Mouse (Mus musculus): ENCODE measurements at regions not wholly inside any gene's neighbourhood (a gene's known extent, or its start where the extent isn't known, plus 50 kb on each side); places are given as distances from the start of the nearest gene placed in this dataset.

DNA sequence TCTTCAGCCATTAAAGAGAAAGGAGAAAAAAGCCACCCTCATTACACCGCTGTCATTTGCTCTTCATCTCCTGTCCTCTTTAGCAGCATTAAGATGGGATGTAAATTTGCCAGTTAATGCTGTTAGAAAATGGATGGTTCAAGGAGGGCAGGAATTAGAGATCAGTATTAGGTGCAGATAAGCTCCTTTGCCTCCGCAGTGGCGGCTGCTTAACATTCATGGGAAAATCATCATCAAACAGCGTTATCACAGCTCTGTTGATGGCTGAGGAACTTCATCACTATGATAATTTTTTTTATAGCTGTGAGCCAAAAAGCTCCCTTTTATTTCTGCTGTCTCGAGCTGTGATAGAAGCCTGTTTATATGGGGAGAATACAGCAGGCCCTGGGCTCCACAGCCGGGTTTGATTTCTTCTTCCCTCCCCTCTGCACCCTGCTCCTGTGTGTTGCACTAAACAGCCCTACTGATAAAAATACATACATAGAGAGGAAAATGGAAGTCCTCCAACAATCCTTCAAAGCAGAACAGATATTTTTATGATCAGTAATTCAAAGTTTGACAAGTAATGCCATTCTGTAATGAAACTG is 60.4 kb upstream of the Fam204a start:
- no peaks in the 10 kb centered on the region for H3K4me1 ChIP-seq (ENCODE audit: control insufficient read depth, insufficient read depth, low read length)
- TF ChIP-seq POLR2A (IDR thresholded peaks at IDR 0.05; ENCODE audit: extremely low read depth, insufficient read depth, low read length) (no peak), CTCF (IDR thresholded peaks at IDR 0.05; ENCODE audit: extremely low read depth, insufficient read depth, low read length) (no peak)
- no peak overlapping the region for H3K4me3 ChIP-seq (ENCODE audit: insufficient read depth, low read length)
- H3K27ac ChIP-seq (ENCODE audit: insufficient read depth, low read length) = no peak overlapping the region

DNA sequence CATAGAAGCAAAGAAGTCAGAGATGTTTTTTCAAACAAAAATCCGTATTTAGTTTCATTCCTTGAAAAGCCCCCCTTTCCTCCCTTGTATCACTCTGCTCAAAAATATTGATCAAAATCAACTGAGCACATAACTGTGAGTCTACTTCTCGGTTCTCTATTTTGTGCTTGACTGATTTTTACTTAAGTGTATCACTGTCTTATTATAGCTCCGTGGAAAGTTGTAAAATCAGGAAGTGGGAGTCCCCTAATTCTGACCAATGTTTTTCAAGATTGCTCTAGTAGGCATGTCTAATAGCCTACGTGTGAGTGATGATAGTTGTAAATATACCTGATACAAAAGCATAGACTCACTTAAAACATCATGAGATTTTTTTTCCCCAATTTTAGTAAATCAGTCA is 58.4 kb upstream of the Fam204a start:
- no peak overlapping the region for H3K4me3 ChIP-seq (ENCODE audit: insufficient read depth, low read length)
- H3K27ac ChIP-seq (ENCODE audit: insufficient read depth, low read length) = no peak overlapping the region
- TF ChIP-seq CTCF (IDR thresholded peaks at IDR 0.05; ENCODE audit: extremely low read depth, insufficient read depth, low read length) (no peak), POLR2A (IDR thresholded peaks at IDR 0.05; ENCODE audit: extremely low read depth, insufficient read depth, low read length) (no peak)
- H3K4me1 ChIP-seq (ENCODE audit: control insufficient read depth, insufficient read depth, low read length) = no peaks in the 10 kb centered on the region

Data from cortical plate, adult 2 months (tissue).